Mouse (Mus musculus): ENCODE measurements around the gene Duox1.
"Not testable (repeated sequence)": the region's sequence is repeated elsewhere in the genome, so short reads cannot be mapped to it uniquely, and the experiment has no call there.

GRCm38 (mm10) chr2:122346164-122346563 lies 30.7 kb downstream of the Duox1 start:
- not testable (repeated sequence) for TF ChIP-seq POLR2A (IDR thresholded peaks at IDR 0.05; ENCODE audit: insufficient read length, low read depth); SRF (IDR thresholded peaks at IDR 0.05; ENCODE audit: control insufficient read depth, insufficient read length, low read depth); MYOG (IDR thresholded peaks at IDR 0.05; ENCODE audit: control insufficient read depth in 1 of 3, insufficient read depth in 1 of 3, insufficient read length in 2 of 3, low read depth in 2 of 3); USF1 (IDR thresholded peaks at IDR 0.05; ENCODE audit: low read depth); TCF3 (IDR thresholded peaks at IDR 0.05; ENCODE audit: insufficient read length, low read depth); TCF12 (IDR thresholded peaks at IDR 0.05; ENCODE audit: insufficient read depth, poor library complexity, severe bottlenecking)

All from myocyte (in vitro differentiated cells).